Mouse (Mus musculus): ENCODE data around the gene Brd4.

- TF ChIP-seq POLR2A (IDR thresholded peaks at IDR 0.05; ENCODE audit: low read depth, low read length) (no peak), CTCF (IDR thresholded peaks at IDR 0.05; ENCODE audit: extremely low read depth, insufficient read length, insufficient replicate concordance, low read depth, low read length) (no peak)
These were observed 15.4 kb downstream of the Brd4 start for GRCm38 (mm10) chr17:32269151-32269550.
